Mouse (Mus musculus) E14TG2a.4 (cell line): Measurements from ENCODE around the gene Gm3298.
"Not testable (repeated sequence)": the region's sequence is repeated elsewhere in the genome, so short reads cannot be mapped to it uniquely, and the experiment has no call there.

Source experiments
- CTCF ChIP-seq: conservative IDR thresholded peaks from 2 replicates; pipeline ENCODE4 v1.5.1; 2014; ENCODE audit warnings: low read length
- NANOG ChIP-seq: IDR thresholded peaks from 2 replicates; pipeline ENCODE4 v1.6.1; 2014; ENCODE audit warnings: borderline replicate concordance, low read length, mixed read lengths

GRCm38 (mm10) chr14:4983635-4984034 lies 32.1 kb upstream of the Gm3298 start, which contains the start of gene Gm8297:
- not testable (repeated sequence) for TF ChIP-seq CTCF, NANOG
